In genomic region chr2:151973595-151974562, GRCm38 (mm10) we compare ENCODE assay signal across 8 mouse cellular contexts. TPM values are rescaled to one million over a fixed set of nuclear protein-coding genes. Genes with fewer than 3 reads are reported as not detected.
DNase-seq lines count a peak whose midpoint lies in the region; ATAC-seq and TF ChIP-seq lines count a peak whose summit lies in the region.

No protein-coding gene starts in this region.

- H3K9me3 ChIP-seq in neural tube, embryonic 11.5 days (ENCODE audit: control insufficient read depth, low read length): no peaks in the 10 kb centered on the region
- H3K9me3 ChIP-seq in liver, postnatal 0 days (ENCODE audit: low read length): no peaks in the 10 kb centered on the region
- no peaks in the 10 kb centered on the region for H3K9me3 ChIP-seq in neural tube, embryonic 15.5 days (replicated peaks)

- H3K4me1 ChIP-seq in neural tube, embryonic 11.5 days (ENCODE audit: control insufficient read depth, insufficient read depth, low read length): peaks cover 42% of the 10 kb centered on the region
- H3K4me1 ChIP-seq in liver, postnatal 0 days (ENCODE audit: insufficient read depth): peaks cover 66% of the 10 kb centered on the region
- H3K4me1 ChIP-seq in neural tube, embryonic 15.5 days: peaks cover 62% of the 10 kb centered on the region

- H3K27ac ChIP-seq in neural tube, embryonic 11.5 days (ENCODE audit: low read depth, low read length): peak overlapping the region; percentile 87
- peak overlapping the region; percentile 84 for H3K27ac ChIP-seq in liver, postnatal 0 days (ENCODE audit: low read depth)
- no peak overlapping the region for H3K27ac ChIP-seq in neural tube, embryonic 15.5 days (replicated peaks)

- H3K9ac ChIP-seq in neural tube, embryonic 11.5 days (ENCODE audit: low read length): peak overlapping the region; percentile 58
- peak overlapping the region; percentile 50 for H3K9ac ChIP-seq in liver, postnatal 0 days (replicated peaks)
- peak overlapping the region; percentile 29 for H3K9ac ChIP-seq in neural tube, embryonic 15.5 days (replicated peaks)

- H3K27me3 ChIP-seq in neural tube, embryonic 11.5 days (ENCODE audit: control insufficient read depth, insufficient read depth, low read length): 0 out of 2 replicates have a peak, but pooled peaks cover 3% of the 10 kb centered on the region
- no peaks in the 10 kb centered on the region for H3K27me3 ChIP-seq in liver, postnatal 0 days (ENCODE audit: insufficient read depth, low read length)
- no peaks in the 10 kb centered on the region for H3K27me3 ChIP-seq in neural tube, embryonic 15.5 days (replicated peaks)

- H3K36me3 ChIP-seq in neural tube, embryonic 11.5 days (ENCODE audit: control insufficient read depth, insufficient read depth, low read length): no peaks in the 10 kb centered on the region; the same call in 1 of the 2 replicates
- H3K36me3 ChIP-seq in liver, postnatal 0 days (replicated peaks; ENCODE audit: insufficient read depth, low read length): peaks cover 10% of the 10 kb centered on the region
- no peaks in the 10 kb centered on the region for H3K36me3 ChIP-seq in neural tube, embryonic 15.5 days

- WGBS in neural tube, embryonic 11.5 days: 5% methylated on average over 36 of the region's 36 CpGs
- WGBS in liver, postnatal 0 days (ENCODE audit: insufficient replicate concordance): 6% methylated on average over 36 of the region's 36 CpGs
- 4% methylated on average over 36 of the region's 36 CpGs for WGBS in neural tube, embryonic 15.5 days

- DNase-seq in neural tube, embryonic 11.5 days (ENCODE audit: low spot score): peak; percentile 31
- no peak for DNase-seq in neural tube, embryonic 10.5 days (ENCODE audit: extremely low spot score, low spot score)
- DNase-seq in embryo, embryonic 10.5 days (ENCODE audit: low spot score): peak; percentile 51
- DNase-seq in liver, postnatal 0 days: peak; percentile 81
- no peak for DNase-seq in frontal cortex, adult 2 months (ENCODE audit: extremely low spot score in 1 of 2, low spot score in 1 of 2)
- no peak for DNase-seq in right cerebral cortex, adult 2 months (ENCODE audit: low spot score in 2 of 2)

- peak overlapping the region; percentile 50 for H3K4me2 ChIP-seq in neural tube, embryonic 11.5 days (ENCODE audit: low read depth)
- H3K4me2 ChIP-seq in liver, postnatal 0 days (ENCODE audit: low read depth, low read length): peak overlapping the region; percentile 74
- H3K4me2 ChIP-seq in neural tube, embryonic 15.5 days: peak overlapping the region; percentile 59

- peak; percentile 46 for TF ChIP-seq CTCF in liver, postnatal 0 days (IDR thresholded peaks at IDR 0.05; ENCODE audit: low read depth)

- TF ChIP-seq EP300 in liver, postnatal 0 days (IDR thresholded peaks at IDR 0.05; ENCODE audit: low read depth): no peak

- H3K4me3 ChIP-seq in neural tube, embryonic 11.5 days (ENCODE audit: low read depth, low read length): peak overlapping the region; percentile 27
- H3K4me3 ChIP-seq in liver, postnatal 0 days (ENCODE audit: low read depth, low read length): peak overlapping the region; percentile 44
- H3K4me3 ChIP-seq in neural tube, embryonic 15.5 days (replicated peaks): peak overlapping the region; percentile 34

- 0 out of 2 replicates have a peak, but pooled peaks have one; percentile 13 for ATAC-seq in neural tube, embryonic 11.5 days (ENCODE audit: insufficient read depth, low FRiP score, low TSS enrichment)
- ATAC-seq in inflammation-experienced regulatory T-cells, adult 6 months: peak; percentile 63
- peak; percentile 64 for ATAC-seq in liver, postnatal 0 days
- ATAC-seq in neural tube, embryonic 15.5 days (ENCODE audit: low FRiP score): no peak

RNA-seq across cellular contexts. Expression of gene Fam110a, which starts 6.1 kb away (rescaled TPM):
- polyA plus RNA-seq in neural tube, embryonic 11.5 days (2014; fragmentation: Nextera tagmentation; extraction: Ambion mirVana): 82.2 and 92.9 TPM in 2 replicates
- 10 to 100 TPM; 16.4 to 27.4 (median 18.3) TPM for polyA plus RNA-seq in inflammation-experienced regulatory T-cells, adult 6 months (2017; shearing (Covaris generic))
- polyA plus RNA-seq in liver, postnatal 0 days (2015; fragmentation: Nextera tagmentation; extraction: Ambion mirVana): 6.3 and 7.3 TPM in 2 replicates
- polyA plus RNA-seq in neural tube, embryonic 15.5 days (2015; fragmentation: Nextera tagmentation; extraction: Ambion mirVana): 31.3 and 32.0 TPM in 2 replicates
- 6.3 and 6.7 TPM in 2 replicates for polyA plus RNA-seq in frontal cortex, adult 2 months (2012; rRNA removed)

RNA-seq across cellular contexts. Expression of gene Slc52a3, which starts 22.4 kb away (rescaled TPM):
- polyA plus RNA-seq in neural tube, embryonic 11.5 days (2014; fragmentation: Nextera tagmentation; extraction: Ambion mirVana): 1.0 and 1.1 TPM in 2 replicates
- 10 to 100 TPM in 1 of 3 experiments, 1 to 10 TPM in 2; 5.3 to 16.5 (median 8.9) TPM for polyA plus RNA-seq in inflammation-experienced regulatory T-cells, adult 6 months (2017; shearing (Covaris generic))
- 0.43 and 0.53 TPM in 2 replicates for polyA plus RNA-seq in liver, postnatal 0 days (2015; fragmentation: Nextera tagmentation; extraction: Ambion mirVana)
- 1.4 and 1.7 TPM in 2 replicates for polyA plus RNA-seq in neural tube, embryonic 15.5 days (2015; fragmentation: Nextera tagmentation; extraction: Ambion mirVana)
- 3.2 and 3.8 TPM in 2 replicates for polyA plus RNA-seq in frontal cortex, adult 2 months (2012; rRNA removed)

Comparison
In these comparisons a context has a peak if more than half of its experiments do, and no peak if none do; other contexts are left out.
1. DNase-seq: peak in neural tube, embryonic 11.5 days (single experiment), embryo, embryonic 10.5 days (single experiment) and liver, postnatal 0 days (single experiment); none in neural tube, embryonic 10.5 days (single experiment), frontal cortex, adult 2 months (0 of 2) and right cerebral cortex, adult 2 months (0 of 2).
2. Peak in every context shown above with its lines, with median percentiles within 50 percentile points of each other: H3K4me2 ChIP-seq, H3K4me3 ChIP-seq and H3K9ac ChIP-seq.